Mouse (Mus musculus): ENCODE data around the gene Wbp2. TPM values are rescaled to one million over a fixed set of nuclear protein-coding genes. Genes with fewer than 3 reads are reported as not detected.
A peak's percentile ranks its signal among the peaks of the same experiment; 100 is the strongest.

Wbp2 gene
- polyA plus RNA-seq, 1 experiment: 135 TPM

DNA sequence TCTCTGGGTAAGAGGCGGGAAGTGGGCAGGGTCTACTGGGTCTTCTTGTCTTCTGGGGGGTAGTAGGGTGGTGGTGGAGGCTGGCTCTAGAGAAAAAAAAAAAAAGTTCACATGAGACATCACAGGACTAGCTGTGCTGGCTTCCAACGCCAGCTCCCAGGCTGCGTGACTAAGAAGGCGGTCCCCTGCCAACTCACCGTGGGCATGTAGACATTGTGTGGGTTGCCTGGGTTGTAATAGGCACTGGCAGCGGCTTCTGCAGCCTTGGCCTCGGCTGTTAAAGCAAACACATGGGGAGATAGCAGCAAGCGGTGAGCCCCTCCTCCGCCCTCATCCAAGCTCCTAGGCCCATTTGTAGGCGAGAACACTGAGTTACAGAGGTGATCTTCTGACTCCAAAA is 7.3 kb downstream of the Wbp2 start:
- Histone ChIP-seq H3K4me3 (ENCODE audit: extremely low read depth, insufficient read depth, insufficient read length) (no peak overlapping the region), H3K36me3 (ENCODE audit: control insufficient read depth, insufficient read depth, low read length) (peaks cover 30% of the 10 kb centered on the region), H3K27me3 (ENCODE audit: control insufficient read depth, insufficient read depth, low read length) (no peaks in the 10 kb centered on the region), H3K27ac (ENCODE audit: insufficient read depth, low read length) (no peak overlapping the region), H3K4me1 (ENCODE audit: control insufficient read depth, insufficient read depth, insufficient read length) (peaks cover 10% of the 10 kb centered on the region; the same call in 1 of the 2 replicates)
- DNase-seq (ENCODE audit: low read depth in 1 of 2, low spot score in 2 of 2): no peak
- 84% methylated on average over 10 of the region's 10 CpGs for WGBS
- TF ChIP-seq CTCF (IDR thresholded peaks at IDR 0.05; ENCODE audit: extremely low read depth, insufficient read depth, insufficient read length, insufficient replicate concordance) (no peak), POLR2A (IDR thresholded peaks at IDR 0.05; ENCODE audit: low read depth, low read length) (no peak)

DNA sequence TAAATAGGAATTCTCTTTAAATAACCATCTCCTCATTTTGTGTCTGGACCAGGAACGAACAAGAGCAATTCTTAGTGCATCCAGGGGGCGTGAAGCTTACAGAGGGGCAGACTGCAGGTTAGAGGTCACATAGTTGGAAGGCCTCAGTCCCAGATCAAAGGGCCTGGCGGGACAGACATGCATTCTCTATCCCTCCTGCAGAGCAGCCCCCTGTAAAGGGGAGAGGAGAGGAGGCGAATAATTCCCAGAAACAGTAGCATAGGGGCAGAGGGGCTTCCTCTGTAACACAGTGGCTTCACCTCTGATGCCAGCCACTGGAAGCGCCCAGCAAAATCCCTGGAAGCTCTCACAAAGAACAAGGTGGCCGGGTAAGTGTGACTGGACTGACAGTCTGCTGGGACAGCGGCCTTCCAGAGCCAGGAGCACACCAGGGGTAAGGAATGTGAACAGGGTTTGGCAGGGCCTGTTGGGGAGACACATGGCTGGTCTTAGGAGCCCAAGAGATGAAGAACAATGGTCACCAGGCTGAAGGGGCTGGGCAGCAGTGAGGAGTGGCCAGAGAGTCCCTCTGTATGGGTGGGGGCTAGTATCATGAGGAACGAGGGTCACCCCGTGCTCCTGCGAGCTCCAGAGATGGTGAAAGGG is 8.0 kb downstream of the Wbp2 start:
- Histone ChIP-seq H3K4me1 (ENCODE audit: control insufficient read depth, insufficient read depth, insufficient read length) (peaks cover 10% of the 10 kb centered on the region; the same call in 1 of the 2 replicates), H3K27me3 (ENCODE audit: control insufficient read depth, insufficient read depth, low read length) (no peaks in the 10 kb centered on the region), H3K4me3 (ENCODE audit: extremely low read depth, insufficient read depth, insufficient read length) (no peak overlapping the region), H3K36me3 (ENCODE audit: control insufficient read depth, insufficient read depth, low read length) (peaks cover 34% of the 10 kb centered on the region), H3K27ac (ENCODE audit: insufficient read depth, low read length) (peak overlapping the region; percentile 75)
- DNase-seq (ENCODE audit: low read depth in 1 of 2, low spot score in 2 of 2): no peak
- TF ChIP-seq CTCF (IDR thresholded peaks at IDR 0.05; ENCODE audit: extremely low read depth, insufficient read depth, insufficient read length, insufficient replicate concordance) (no peak), POLR2A (IDR thresholded peaks at IDR 0.05; ENCODE audit: low read depth, low read length) (no peak)
- WGBS: 73% methylated on average over 10 of the region's 10 CpGs

DNA sequence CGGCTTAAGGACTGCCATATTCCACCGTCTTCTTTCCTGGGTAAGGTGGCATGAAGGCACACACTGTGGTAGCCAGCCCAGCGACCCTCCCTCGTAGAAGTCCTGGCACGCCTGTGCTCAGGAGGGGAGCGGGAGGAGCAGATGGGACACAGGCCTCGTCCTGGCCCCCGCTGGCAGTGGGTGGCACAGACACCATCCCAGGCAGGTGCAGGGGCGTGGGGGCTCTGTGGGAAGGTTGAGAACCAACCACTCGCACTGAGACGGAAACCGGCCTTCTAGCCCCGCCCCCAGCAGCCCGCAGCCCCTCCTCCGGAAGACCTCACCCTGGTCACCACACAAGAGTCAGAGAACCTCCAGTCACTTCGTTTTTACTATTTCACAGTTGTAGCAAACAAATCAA is 8.6 kb downstream of the Wbp2 start:
- Histone ChIP-seq H3K27me3 (ENCODE audit: control insufficient read depth, insufficient read depth, low read length) (no peaks in the 10 kb centered on the region), H3K4me3 (ENCODE audit: extremely low read depth, insufficient read depth, insufficient read length) (peak overlapping the region; percentile 68), H3K27ac (ENCODE audit: insufficient read depth, low read length) (peak overlapping the region; percentile 97), H3K4me1 (ENCODE audit: control insufficient read depth, insufficient read depth, insufficient read length) (peaks cover 10% of the 10 kb centered on the region; the same call in 1 of the 2 replicates), H3K36me3 (ENCODE audit: control insufficient read depth, insufficient read depth, low read length) (peaks cover 36% of the 10 kb centered on the region)
- DNase-seq (ENCODE audit: low read depth in 1 of 2, low spot score in 2 of 2): peak; percentile 54 to 88
- TF ChIP-seq POLR2A (IDR thresholded peaks at IDR 0.05; ENCODE audit: low read depth, low read length): peak; percentile 83
- TF ChIP-seq CTCF (IDR thresholded peaks at IDR 0.05; ENCODE audit: extremely low read depth, insufficient read depth, insufficient read length, insufficient replicate concordance): no peak
- 3% methylated on average over 16 of the region's 16 CpGs for WGBS

DNA sequence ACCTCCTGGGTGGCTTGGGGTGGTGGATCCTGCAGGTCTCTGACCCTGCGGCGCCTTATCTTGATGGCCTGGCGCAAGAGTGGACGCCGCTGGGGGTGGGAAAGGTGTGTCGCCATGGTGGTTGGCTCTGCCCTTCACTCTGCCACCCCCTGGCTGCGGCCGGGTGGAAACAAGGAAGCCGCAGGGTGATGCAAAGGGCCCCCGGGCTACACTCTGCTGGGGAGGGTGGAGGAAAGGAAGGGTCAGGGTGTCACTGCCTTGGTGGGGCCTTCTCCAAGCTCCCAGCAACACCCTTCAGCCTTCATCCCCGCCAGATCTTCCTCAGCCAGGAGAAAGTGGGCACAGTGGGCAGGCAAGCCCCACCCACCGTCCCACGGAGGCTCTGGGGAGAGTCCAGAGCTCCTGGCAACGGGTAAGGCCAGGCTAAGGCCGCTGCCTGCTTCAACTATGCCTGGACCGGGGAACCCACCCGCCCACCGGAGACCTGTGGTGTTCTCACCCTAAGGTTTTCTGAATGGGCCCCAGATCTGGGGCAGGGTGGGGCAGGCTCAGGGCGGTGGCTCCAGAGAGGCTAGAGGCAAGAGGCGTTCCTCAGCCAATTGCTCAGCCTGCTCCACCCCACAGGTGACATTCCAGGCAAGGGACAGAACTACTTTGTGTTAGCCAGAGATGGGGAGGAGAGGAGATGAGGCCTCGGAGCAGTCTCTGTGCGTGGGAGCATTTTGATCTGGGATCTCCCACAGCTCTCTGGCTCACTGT is 9.2 kb downstream of the Wbp2 start, which contains the start of gene Unc13d:
Gene Unc13d, minus strand, starts transcription at position 516 of the 759 bp plus-strand sequence.
- Histone ChIP-seq H3K36me3 (ENCODE audit: control insufficient read depth, insufficient read depth, low read length) (peaks cover 36% of the 10 kb centered on the region), H3K4me1 (ENCODE audit: control insufficient read depth, insufficient read depth, insufficient read length) (peaks cover 10% of the 10 kb centered on the region; the same call in 1 of the 2 replicates), H3K27me3 (ENCODE audit: control insufficient read depth, insufficient read depth, low read length) (no peaks in the 10 kb centered on the region), H3K4me3 (ENCODE audit: extremely low read depth, insufficient read depth, insufficient read length) (peak within 1 kb of the TSS; percentile 68), H3K27ac (ENCODE audit: insufficient read depth, low read length) (peak within 1 kb of the TSS; percentile 97)
- peak in 1 of 2 experiments; percentile 81 for DNase-seq (ENCODE audit: low read depth in 1 of 2, low spot score in 2 of 2)
- 6% methylated on average over 22 of the region's 22 CpGs for WGBS
- TF ChIP-seq CTCF (IDR thresholded peaks at IDR 0.05; ENCODE audit: extremely low read depth, insufficient read depth, insufficient read length, insufficient replicate concordance) (peak; percentile 41; the same call in 1 of the 2 replicates), POLR2A (IDR thresholded peaks at IDR 0.05; ENCODE audit: low read depth, low read length) (peak; percentile 46; the same call in 1 of the 2 replicates)

DNA sequence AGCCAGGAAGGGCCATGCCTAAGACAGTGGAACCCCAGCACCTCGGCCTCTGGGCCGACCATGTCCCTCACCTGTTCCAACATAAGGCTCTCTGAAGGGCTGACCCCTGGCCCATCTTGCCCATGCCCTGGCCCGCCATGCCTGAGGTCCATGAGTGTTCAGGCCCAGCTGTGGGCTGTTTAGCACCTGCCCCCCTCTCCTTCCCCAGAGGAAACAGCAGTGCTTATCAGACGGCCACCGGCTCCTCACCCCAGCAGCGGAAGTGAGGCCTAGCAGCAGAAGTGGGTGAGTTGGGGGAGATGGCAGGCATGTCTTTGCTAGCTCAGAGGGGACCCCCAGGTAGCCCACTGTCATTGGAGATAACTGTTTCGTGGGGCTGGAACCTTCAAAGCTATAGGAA is 10.0 kb downstream of the Wbp2 start:
- peak; percentile 22; the same call in 1 of the 2 replicates for TF ChIP-seq POLR2A (IDR thresholded peaks at IDR 0.05; ENCODE audit: low read depth, low read length)
- TF ChIP-seq CTCF (IDR thresholded peaks at IDR 0.05; ENCODE audit: extremely low read depth, insufficient read depth, insufficient read length, insufficient replicate concordance): no peak
- H3K4me3 ChIP-seq (ENCODE audit: extremely low read depth, insufficient read depth, insufficient read length): peak overlapping the region; percentile 68
- H3K27ac ChIP-seq (ENCODE audit: insufficient read depth, low read length): peak overlapping the region; percentile 97
- WGBS: 6% methylated on average over 7 of the region's 7 CpGs
- peaks cover 10% of the 10 kb centered on the region; the same call in 1 of the 2 replicates for H3K4me1 ChIP-seq (ENCODE audit: control insufficient read depth, insufficient read depth, insufficient read length)
- peak in 1 of 2 experiments; percentile 60 for DNase-seq (ENCODE audit: low read depth in 1 of 2, low spot score in 2 of 2)
- peaks cover 36% of the 10 kb centered on the region for H3K36me3 ChIP-seq (ENCODE audit: control insufficient read depth, insufficient read depth, low read length)
- H3K27me3 ChIP-seq (ENCODE audit: control insufficient read depth, insufficient read depth, low read length): no peaks in the 10 kb centered on the region

DNA sequence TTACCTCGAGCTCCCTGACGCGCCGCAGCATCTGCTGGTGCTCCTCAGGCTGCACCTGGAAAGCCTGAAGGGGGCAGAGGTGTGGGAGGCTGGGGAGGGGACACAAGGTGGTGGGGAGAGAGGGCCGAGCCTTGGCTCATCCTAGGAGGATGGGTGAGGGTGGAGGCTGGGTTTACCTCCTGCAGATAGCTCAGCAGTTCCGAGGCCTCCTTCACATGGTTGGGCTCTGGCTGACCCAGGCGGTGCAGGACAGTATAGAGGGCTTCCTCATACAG is 10.6 kb downstream of the Wbp2 start:
- 69% methylated on average over 7 of the region's 7 CpGs for WGBS
- Histone ChIP-seq H3K4me1 (ENCODE audit: control insufficient read depth, insufficient read depth, insufficient read length) (peaks cover 10% of the 10 kb centered on the region; the same call in 1 of the 2 replicates), H3K27me3 (ENCODE audit: control insufficient read depth, insufficient read depth, low read length) (no peaks in the 10 kb centered on the region), H3K4me3 (ENCODE audit: extremely low read depth, insufficient read depth, insufficient read length) (peak overlapping the region; percentile 68), H3K36me3 (ENCODE audit: control insufficient read depth, insufficient read depth, low read length) (peaks cover 34% of the 10 kb centered on the region), H3K27ac (ENCODE audit: insufficient read depth, low read length) (peak overlapping the region; percentile 97; the same call in 1 of the 2 replicates)
- no peak for TF ChIP-seq POLR2A (IDR thresholded peaks at IDR 0.05; ENCODE audit: low read depth, low read length)
- no peak for DNase-seq (ENCODE audit: low read depth in 1 of 2, low spot score in 2 of 2)

Data from spleen, adult 2 months (tissue).